Mouse (Mus musculus): ENCODE data around the gene Fars2. TPM values are rescaled to one million over a fixed set of nuclear protein-coding genes. Genes with fewer than 3 reads are reported as not detected.

Fars2 gene
- total RNA-seq, 2 experiments from 2014 or later = 35.2 to 64.2 TPM

DNA sequence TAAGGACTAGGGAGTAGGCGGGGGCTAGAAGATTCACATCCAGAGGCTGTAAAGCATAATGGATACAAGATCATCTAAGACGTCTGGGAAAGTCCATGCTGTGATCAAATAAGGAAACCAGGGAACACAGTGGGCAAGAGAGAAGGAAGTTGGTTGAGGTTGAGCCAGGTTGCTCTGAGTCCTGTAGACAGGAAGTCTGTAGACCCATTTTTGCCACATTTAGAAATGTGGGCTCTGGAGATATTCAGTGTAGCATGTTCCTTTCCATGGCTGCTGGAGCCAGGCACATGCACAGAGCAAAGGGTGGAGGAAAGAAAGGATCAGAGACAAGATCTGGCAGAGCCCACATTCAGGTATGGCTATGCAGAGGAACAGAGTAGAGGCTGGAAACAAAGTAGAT, 378.8 kb downstream of the Fars2 start:
- peak; percentile 48; the same call in 1 of the 2 replicates for ATAC-seq (replicated peaks; ENCODE audit: poor library complexity, severe bottlenecking)

DNA sequence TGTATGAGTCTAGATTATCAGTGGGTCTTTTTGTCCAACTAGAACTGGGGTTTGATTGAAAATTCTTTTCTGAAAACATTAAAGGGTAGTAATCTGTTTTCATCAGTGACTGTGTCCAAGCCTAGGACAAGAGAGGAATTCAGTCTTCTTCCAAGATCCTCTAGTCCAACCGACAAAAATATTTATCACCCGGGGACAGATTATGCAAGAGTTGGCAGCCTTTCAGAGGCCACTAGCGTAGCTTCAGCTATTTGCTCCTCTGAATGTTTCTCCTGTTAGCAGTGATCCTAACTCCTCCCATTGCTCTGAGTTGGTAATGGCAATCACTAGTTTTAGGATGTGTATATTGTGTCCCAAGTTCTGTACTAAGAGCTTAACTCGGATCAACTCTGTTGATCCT, 380.1 kb downstream of the Fars2 start:
- ATAC-seq (replicated peaks; ENCODE audit: poor library complexity, severe bottlenecking) = no peak

DNA sequence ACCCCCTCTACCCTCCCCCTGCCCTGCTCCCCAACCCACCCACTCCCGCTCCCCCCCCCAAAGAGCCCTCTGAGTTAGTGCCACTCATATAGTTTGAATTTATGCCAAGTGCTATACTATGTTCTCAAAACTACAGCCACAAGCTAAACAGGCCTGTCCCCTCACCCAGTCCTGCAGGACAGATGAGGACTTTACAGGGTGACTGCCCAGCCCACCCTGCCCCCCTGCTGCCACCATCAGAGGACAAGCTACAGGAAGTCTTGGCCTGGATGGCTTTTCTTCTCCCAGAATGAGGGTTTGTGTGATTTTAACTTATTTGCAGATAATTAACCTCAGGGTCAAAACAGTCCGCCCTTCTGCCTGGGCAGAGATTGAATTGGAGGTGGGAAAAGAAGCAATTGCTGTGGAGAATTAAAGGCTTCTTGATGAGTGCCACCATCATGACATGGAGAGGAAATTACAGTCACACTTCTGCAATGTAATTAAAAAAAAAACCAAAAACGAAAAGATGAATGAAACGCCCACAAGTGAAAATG, 383.2 kb downstream of the Fars2 start:
- no peak for ATAC-seq (replicated peaks; ENCODE audit: poor library complexity, severe bottlenecking)

DNA sequence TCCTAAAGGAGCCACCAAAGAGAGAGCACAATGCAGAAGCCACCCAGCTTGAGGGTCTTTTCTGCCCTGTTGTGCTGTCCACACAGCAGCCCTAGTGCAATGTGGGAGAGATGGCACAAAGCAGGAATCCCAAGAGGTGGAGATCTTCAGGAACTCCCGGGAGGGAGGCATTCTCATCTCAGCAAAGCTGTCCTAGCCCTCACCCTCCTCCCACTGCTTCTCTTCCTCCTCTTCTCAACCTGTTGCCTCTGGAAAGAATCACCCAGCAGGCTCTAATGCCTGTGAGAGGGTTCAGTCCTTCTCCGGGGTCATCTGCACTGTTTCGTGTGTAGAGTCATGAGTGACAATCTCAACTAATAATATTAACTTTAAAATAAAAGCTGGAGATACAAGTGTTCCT, 386.3 kb downstream of the Fars2 start:
- ATAC-seq (replicated peaks; ENCODE audit: poor library complexity, severe bottlenecking) = no peak

DNA sequence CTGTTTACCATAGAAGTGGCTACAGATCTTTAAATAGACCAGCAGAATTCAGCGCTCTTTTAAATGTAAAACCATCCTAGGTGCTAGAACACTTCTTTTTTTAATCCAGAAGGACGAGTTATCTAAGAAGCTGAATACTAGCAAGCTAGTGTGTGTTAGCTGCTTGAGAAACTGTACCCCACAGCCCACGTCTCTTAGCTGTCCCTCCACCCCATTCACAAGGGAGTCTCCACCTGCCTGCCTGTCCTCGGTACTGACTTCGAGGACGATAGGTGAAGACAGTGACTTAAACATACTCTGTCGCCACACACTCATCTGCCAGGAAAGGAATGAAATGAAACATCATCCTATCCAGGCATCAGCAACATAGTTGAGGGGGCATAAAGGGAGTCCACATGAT, 386.8 kb downstream of the Fars2 start:
- ATAC-seq (replicated peaks; ENCODE audit: poor library complexity, severe bottlenecking) = no peak

DNA sequence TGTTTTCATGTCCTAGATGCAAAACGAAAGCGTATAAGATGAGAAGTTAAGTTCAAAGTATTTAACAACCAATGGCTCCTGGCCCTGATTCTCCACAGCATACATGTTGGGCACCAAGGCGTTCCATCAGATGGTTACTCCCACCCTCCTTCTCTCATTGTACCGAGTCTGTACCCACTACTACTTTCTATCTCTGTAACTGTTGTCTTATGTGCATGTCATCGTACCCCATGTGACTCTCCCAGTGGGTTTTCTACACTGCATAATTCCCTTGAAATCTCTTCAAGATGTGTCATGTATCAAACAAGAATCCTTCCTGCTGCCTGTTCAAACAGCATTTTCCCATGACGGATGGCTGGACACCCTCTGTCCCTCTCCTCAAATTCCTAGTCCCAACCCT, 388.5 kb downstream of the Fars2 start:
- ATAC-seq (replicated peaks; ENCODE audit: poor library complexity, severe bottlenecking) = no peak

DNA sequence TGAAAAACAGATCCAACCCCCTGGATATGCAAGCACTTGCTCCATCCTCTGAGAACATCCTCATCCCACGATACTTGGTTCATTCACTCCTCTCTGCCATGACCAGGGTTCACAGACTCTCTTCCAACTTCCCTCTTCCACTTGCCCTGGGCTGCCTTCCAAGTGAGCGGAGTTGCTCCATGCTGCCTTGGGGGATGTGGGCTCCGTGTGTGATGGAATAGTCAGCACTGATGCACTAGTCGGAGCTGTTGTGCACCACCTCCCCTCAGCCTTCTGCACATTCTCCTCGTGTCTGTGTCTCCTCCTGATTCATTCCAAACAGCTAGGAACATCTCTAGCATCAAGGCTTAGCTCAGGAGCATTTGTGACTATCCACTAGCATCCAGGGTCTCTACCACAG, 389.1 kb downstream of the Fars2 start:
- ATAC-seq (replicated peaks; ENCODE audit: poor library complexity, severe bottlenecking) = no peak

DNA sequence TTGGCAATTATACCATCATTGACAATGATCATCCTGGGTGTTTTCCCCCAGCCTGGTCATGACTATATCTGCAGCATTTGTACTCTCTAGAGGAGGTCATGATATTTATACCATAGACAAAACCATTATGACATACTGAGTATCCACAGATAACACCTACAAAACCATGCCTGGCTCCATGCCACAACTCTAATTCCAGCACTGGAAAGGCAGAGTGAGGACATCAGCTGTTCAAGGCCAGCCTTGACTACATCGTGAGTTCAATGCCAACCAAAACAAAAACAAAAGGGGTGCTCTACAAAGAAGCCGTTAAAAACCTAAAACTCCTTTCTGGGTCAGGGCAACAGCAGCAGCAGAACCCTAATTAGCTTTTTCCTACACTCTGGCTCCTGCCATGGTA, 392.9 kb downstream of the Fars2 start:
- no peak for ATAC-seq (replicated peaks; ENCODE audit: poor library complexity, severe bottlenecking)

DNA sequence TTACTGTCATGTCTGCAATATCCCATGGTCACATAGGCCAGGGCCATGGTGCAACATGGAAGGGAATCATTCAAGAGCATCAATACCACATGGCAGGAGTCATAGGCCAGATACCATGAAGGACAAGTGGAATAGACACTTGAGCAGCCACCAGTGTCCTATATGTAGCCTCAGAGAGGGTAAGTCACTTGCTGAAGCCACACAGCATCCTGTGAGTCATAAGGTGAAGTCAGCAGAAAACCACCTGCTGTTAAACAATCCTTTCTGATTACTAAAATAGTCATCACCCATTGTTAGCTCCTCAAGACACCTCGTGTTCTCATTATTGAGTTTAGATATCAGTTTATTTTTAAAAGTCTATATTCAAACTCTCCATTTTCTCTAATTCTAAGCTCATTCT, 395.9 kb downstream of the Fars2 start:
- ATAC-seq (replicated peaks; ENCODE audit: poor library complexity, severe bottlenecking) = no peak

DNA sequence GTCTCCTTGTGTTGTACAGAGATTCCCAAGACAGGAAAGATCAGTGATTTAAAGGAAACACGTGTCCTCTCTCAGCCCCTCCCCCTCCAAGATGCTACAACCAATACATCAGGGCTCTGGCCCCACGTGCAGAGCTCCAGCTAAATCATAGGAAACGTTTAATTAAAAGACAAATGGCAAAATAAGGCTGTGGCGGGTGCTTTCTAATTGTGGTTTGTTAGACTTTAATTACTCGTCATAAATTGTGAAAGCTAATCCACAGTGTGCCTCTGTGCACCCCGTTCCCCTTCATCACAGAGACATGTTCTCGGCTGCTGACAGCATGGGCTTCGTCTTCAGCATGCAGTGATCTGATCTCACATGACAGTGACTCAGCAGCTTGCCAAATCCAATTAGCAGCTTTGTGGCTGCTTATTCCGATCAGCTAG, 400.9 kb downstream of the Fars2 start:
- no peak for ATAC-seq (replicated peaks; ENCODE audit: poor library complexity, severe bottlenecking)

DNA sequence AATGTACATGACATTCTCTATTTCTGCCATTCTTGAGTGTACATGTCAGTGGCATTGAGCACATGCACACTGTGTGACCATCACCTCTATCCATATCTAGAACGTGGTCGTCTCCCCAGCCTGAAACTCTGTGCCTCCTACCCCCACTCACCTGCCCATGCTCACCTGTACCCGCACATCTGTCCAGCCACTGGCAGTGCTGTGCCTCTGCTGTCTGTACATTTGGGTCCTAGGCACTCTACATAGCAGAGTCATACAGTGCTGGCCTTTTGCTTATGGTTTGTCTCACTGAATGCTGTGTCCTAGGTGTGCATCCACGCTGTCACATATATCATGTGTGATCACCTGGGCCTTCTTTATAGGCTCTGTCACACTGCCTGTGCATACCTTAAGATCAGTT, 410.5 kb downstream of the Fars2 start:
- no peak for ATAC-seq (replicated peaks; ENCODE audit: poor library complexity, severe bottlenecking)

DNA sequence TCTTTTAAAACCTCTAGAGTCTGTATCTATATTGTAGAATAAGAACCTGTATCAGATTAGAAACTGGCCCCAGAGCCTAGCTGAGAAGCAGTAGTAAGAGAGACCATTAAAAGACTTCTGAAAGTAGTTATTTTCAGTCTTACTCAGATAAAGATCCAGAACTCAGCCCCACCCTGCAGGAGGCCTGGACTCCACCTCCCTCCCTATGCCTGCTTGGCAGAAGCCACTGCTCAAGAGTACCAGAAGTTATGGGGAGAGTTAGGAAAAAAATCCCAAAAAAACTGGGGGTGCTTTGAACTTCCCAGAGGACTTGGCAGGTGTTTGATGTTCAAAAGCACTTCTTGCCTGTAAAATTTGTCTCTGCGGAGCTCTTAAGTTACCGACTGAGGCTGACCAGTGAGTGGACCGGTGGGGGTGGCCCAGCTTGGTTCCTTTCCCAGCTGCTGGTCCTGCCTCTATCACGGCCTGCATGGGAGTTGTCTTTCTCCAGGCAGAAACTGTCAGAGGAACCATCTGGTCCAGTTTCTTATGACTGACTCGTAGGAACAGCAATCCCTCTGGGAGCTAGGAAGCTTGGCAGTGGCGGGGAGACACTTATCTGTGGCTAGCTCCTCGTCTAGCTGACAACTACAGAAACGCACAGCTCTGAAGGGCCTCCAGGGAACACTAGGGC, 411.1 kb downstream of the Fars2 start:
- ATAC-seq (replicated peaks; ENCODE audit: poor library complexity, severe bottlenecking) = no peak

DNA sequence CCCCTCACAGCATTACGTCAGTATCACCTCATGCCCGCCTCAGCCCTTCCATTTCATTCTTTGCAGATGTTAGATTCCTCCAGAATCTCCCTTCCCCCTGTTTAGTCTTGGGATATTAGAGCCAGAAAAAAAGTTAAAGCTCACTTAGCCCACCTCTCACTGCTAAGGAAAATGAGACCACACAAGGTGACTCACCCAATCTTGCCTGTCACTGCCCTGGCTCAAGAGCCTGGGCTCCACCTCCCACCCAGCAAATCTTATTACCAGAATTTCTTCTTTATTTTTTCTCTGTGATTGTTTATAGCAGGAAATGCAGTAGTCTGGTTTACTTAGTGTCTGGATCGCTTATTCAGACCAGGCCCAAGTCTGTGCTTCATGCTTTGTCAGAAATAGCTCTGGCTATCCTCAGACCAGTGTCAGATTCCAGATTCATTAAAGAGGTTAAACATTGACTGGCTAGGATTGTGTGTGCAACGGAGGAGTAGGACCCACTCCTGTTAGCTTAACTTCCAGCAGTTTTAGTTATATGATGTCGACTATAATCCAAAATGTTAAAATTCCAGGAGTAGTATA, 412.3 kb downstream of the Fars2 start:
- ATAC-seq (replicated peaks; ENCODE audit: poor library complexity, severe bottlenecking) = no peak

DNA sequence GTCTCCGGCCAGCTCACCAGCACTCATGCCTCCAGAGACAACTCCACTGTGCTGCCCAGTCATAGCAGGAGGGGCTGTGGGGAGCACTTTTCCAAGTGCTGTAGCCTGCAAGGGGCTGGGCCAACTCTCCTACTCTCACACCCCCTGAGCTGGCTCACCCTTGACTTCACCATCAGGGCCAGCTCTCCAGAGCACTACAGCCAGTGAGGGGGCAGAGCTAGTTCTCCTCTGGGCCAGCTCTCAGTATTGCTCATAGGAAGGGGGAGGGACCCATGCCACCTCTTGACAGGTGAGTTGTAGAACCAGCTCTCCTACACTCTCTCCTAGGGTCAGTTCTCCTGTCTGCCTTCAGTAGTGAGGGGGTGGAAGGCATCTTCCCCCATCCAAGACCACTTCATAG, 413.6 kb downstream of the Fars2 start:
- ATAC-seq (replicated peaks; ENCODE audit: poor library complexity, severe bottlenecking) = no peak

DNA sequence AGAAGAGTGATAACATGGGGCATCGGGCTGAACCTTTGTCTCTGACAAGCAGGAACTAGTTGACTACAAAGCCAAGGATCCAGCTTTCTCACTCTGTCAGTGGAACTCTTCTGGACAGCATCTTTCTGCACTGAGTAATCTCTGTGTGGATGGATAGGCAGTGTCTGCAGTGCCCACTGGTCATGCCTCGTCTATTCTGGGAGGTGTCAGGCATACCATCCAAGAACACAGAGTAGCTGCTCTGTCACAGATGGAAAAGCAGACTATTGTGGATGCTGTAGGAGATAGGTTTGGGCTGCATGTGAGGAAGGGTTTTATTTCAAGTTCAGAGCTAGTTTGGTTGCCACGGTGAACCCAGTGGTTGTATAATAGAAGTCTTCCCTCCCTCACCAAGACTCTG, 414.7 kb downstream of the Fars2 start:
- ATAC-seq (replicated peaks; ENCODE audit: poor library complexity, severe bottlenecking) = no peak

DNA sequence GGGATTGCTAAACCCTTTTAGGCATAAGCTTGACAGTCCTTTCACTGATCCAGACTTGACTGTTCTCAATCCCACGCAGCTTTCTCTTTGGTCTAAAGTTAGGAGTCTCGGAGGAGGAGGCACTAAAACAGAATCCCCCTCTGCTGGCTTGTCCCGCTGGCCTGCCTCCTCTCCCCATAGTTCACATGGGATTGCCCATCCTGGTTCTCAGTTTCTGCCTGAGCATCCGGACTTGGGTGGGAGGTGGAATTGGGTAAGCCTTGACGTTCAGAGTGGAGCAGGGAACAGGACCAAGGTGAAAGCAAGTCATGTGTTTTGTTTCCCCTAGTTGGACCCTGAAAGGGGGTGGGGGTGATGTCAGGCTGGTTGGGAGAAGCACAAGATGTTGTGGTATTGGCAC, 415.9 kb downstream of the Fars2 start:
- ATAC-seq (replicated peaks; ENCODE audit: poor library complexity, severe bottlenecking) = no peak

DNA sequence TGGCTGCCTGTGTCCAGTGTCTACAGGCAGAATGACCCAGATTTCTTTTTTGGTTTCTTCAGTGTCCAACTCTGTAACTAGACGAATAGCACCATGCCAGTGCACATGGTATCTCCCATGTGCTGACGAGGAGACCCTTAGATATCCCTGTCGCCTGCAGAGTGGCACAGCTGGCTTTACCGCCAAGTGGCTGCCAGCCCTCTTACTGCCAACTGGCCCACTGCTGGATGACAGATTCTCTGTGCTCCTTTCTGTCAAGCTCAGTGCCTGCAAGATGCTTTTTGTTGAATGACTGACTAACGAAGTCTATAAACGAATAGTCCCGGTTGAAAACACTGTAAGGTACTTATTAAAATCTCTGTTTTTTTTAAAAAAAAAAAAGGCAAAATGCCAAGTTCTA, 416.3 kb downstream of the Fars2 start:
- no peak for ATAC-seq (replicated peaks; ENCODE audit: poor library complexity, severe bottlenecking)

DNA sequence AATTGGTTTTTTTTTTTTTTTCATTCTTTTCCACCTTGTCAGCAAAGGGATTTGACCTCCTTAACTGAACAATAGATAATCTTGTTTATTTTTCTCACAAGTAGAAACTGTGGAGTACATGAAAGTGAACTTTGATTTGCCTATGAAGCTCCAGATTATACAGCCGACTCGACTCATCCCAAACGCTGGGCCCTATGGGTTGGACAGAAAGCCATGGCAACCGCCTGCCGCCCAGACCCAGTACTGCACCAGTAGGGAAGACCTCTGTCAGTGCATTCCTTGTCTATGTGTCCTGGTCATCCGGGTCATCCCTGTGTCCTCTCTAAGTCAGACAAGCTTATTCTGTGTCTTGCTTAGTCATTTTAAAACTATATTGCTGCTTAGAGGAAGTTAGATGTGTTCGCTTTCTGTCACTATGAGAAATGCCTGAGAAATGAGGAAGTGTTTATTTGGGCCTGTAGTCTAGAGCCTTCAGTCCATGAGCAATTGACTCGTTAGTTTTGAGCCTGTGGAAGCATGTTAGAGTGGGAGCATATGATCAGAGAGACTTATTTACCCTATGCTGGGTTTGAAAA, 416.8 kb downstream of the Fars2 start:
- peak; percentile 76 for ATAC-seq (replicated peaks; ENCODE audit: poor library complexity, severe bottlenecking)

DNA sequence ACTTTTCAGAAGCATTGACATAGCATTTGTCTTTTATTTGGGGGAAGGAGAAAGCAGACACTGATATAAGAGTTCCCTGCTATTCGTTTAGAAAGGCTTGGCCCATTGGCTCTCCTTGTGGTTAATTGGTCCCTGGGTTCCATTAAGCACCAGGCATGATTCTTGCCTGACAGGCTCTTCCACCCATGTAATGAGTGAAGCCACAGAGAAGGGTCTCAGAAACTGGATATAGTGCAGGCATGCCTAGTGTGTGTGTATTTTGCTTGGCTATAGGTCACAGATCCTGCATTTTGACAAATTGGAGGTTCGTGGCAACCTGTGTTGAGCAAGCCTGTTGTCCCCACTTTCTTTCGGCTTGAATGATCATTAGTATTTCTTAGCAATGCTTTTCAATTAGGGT, 420.4 kb downstream of the Fars2 start:
- ATAC-seq (replicated peaks; ENCODE audit: poor library complexity, severe bottlenecking) = no peak

DNA sequence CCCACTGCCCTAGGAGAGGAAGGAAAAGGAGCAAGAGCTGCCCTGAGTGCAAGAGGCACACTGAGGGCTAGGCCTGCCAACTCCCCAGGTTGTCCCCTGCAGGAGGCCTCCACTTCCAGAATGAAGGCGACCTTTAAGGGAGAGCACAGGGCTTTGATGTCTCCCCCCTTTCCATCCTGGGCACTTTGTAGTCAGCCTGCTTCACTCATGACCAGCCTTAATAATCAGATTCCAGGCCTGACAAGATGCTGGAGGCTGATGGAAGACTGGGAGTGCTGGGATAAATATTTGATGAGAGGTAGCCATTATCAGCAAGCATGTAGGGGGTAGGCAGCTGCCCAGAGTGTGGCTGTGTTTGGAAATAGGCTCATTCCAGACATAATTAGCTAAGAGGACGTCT, 421.2 kb downstream of the Fars2 start:
- ATAC-seq (replicated peaks; ENCODE audit: poor library complexity, severe bottlenecking) = no peak

DNA sequence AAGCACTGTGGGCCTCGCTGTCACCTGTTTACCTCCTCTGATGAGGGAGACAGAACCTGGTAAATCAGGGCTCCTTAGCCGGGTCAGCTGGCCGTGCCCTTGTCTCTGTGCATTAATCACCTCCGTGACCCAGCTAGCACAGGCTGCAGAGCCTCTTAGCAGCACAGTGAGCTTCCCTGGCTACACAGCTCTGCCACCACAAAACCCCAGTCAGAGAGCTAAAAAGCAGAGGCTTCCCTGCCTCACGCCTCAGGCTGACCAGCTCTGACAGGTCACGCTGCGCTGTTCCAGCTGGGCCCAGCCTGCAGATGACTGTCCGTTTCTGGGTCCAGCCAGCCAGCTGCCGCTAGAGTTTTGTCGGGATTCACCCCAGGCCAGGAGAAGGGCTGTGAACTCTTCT, 423.0 kb downstream of the Fars2 start:
- ATAC-seq (replicated peaks; ENCODE audit: poor library complexity, severe bottlenecking) = no peak

DNA sequence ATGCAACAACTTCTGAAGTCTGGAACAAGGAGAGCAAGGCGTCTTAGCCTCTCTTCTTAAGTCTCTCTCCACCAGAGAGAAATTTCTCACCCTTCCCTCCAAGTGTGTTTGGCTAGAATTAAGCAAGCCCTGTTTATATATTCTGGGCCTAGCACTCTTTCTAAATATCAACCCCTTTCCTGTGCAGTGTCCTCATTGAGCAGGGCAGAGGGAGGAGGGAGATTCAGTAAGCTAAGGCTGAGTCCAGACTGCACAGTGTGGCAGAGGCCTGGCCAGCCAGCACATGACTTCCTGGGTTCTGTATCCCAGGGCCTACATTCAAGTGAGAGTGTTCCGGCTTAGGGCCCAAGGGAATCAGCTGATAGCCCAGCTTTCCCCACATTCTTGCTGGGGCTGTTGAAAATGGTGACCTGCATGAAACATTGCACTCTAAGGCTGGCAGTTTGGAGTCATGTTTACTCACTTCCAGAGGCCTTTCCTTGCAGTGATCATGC, 424.1 kb downstream of the Fars2 start:
- ATAC-seq (replicated peaks; ENCODE audit: poor library complexity, severe bottlenecking) = no peak

Data from granulocyte monocyte progenitor cell, adult 5-6 weeks (primary cell).